Mouse (Mus musculus) heart, postnatal 0 days (tissue): Measurements from ENCODE around the gene Il2rb.

Source experiments
- CTCF ChIP-seq: IDR thresholded peaks from 2 replicates; pipeline ENCODE4 v1.5.1; 2016; ENCODE audit warnings: antibody characterized with exemption, control low read depth, low read depth
- EP300 ChIP-seq: IDR thresholded peaks from 2 replicates; pipeline ENCODE4 v1.6.1; 2016; ENCODE audit warnings: antibody characterized with exemption, low read depth

DNA sequence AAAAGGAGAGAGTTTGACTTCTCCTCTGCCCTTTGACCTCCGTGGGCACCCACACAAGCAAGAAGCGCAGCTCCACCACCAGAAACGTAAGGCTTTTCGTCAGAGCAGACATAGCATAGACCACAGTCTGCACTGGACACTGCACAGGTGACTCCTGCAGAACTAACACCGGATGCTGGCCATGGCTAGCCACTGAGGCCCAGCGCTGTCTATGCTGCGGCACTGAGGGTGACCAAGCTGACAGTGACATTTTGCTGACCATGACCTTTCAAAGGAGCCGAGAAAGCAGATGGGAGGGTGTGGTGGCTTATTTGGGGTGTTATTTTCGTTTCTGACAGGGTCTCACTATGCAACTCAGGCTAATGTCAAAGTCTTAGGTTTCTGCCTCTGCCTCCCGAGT, 37.9 kb downstream of the Il2rb start:
- TF ChIP-seq CTCF (no peak), EP300 (no peak)
